Mouse (Mus musculus) gastrocnemius, postnatal 25 days (tissue): Measurements from ENCODE around the gene Ccdc60. TPM values are rescaled to one million over a fixed set of nuclear protein-coding genes. Genes with fewer than 3 reads are reported as not detected.
"Not testable (repeated sequence)": the region's sequence is repeated elsewhere in the genome, so short reads cannot be mapped to it uniquely, and the experiment has no call there.

Source experiments
- DNase-seq: peaks from one replicate; pipeline ENCODE4 v3.0.0; 2022
- total RNA-seq, 2 experiments: library from RNA; stranded (reverse); gene quantifications; 1 replicate in 1 of 2; 2 replicates in 1 of 2; pipeline ENCODE4 v1.2.3; 2021

Gene Ccdc60
- total RNA-seq, 2 experiments from 2014 or later: not detected

GRCm38 (mm10) chr5:116192693-116193092, 96.1 kb downstream of the Ccdc60 start:
- DNase-seq: no peak

DNA sequence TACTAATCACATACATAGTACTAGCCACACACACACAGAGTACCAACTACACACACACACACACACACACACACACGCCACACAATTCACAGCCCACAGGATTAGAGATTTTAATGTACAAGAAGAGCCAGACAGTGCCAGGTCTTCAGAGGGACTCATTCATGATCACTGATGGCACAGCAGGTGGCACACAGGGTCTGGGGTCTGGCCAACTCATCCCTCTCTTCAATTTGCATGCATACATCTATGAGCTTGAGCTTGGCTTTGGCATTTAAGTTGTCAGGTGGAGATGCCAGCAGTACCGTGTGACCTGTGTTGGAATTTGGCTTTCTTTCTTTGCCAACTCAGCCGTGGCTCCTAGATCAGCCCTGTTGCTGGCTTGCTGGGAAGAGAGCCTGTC, 97.2 kb downstream of the Ccdc60 start:
- DNase-seq: no peak

- peak; percentile 15 for DNase-seq
These were observed 99.0 kb downstream of the Ccdc60 start for GRCm38 (mm10) chr5:116189818-116190217.

DNA sequence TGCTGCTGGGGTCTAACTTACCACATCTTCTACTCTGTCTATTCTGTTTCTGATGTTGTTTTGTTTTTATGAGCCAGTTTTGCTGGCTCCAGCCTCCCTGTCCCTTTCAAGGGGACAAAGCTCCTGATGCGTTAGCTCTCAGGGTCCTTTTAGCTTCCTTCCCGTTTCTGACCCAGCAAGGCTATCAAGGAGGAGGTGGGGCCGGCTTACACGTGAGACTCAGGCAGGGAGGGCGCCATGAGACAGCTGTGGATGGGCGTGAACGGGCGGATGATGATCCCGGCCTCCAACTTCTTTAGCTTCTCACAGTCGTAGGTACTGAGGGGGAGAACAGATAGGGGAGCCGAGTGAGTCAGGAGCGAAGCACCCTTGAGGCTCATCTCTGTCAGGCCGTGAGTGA, 108.2 kb downstream of the Ccdc60 start:
- DNase-seq: no peak

DNA sequence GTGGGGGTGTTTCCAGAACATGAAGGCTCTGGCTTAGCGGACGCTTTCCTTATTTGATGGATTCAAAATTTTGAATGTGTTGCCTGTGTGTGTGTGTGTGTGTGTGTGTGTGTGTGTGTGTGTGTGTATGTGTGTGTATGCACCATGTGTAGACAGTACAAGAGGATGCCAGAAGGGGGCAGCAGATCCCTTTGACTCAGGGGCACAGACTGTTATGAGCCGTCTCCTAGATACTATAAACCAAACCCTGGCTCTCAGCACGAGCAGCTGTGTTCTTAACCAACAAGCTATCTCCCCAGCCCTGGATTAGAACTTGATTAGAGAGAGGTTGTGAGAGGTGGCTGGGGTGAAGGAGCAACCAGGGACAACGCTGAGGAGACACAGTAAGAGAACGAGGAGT, 117.1 kb downstream of the Ccdc60 start:
- no peak for DNase-seq

- no peak for DNase-seq
These were observed 121.8 kb downstream of the Ccdc60 start for GRCm38 (mm10) chr5:116166965-116167364.

DNA sequence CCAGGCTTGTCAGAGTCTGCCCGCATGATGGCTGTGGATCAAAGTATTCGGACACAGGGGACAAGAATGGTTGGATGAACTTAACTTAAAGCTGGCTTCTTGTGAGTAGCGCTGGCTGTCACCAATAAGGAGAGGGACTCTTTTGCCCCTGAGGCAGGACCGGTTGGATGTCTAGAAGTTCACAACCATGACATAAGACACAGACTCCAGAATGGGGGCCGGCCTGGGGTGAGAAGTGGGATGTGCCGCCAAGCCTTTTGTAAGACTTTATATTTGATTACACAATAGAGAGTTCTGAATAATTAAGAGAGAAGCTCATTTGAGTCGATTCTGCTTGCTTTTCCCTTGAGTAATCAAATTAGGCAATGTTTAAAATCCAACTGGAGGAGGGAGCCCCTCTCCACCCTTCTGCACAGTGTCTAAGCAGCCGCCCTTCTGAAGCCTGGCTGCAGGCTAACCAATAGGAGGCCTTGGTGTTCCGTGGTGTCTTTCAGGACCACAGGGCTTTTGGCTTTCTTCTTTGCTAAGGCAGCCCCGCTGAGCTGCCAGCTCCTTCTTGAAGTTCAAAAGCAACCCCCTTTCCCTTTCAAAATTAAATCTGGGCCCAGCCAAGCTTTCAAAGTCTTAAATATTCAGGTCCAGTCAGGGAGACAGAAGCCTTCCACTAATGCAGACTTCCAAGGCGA, 123.4 kb downstream of the Ccdc60 start:
- DNase-seq: no peak

DNA sequence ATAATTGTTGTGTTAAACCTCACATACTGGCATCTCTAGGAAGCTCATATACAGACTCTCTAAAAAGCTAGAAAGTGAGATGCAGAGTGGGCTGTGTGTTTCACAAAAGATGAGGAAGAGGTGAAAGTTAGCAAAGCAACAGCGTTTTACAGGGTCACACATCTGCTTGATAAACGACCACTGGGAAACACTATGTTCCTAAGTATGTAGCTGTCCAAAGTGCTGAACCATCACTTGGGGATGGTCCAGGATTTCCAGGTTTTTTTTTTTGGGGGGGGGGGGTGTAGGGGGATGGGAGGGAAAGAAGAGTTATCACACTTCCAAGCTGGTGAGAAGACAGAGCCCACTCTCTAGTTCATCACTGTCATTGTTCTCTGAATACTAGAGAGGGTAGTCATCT, 134.0 kb downstream of the Ccdc60 start:
- DNase-seq: no peak

GRCm38 (mm10) chr5:116146446-116146845, 142.3 kb downstream of the Ccdc60 start:
- DNase-seq: not testable (repeated sequence)

DNA sequence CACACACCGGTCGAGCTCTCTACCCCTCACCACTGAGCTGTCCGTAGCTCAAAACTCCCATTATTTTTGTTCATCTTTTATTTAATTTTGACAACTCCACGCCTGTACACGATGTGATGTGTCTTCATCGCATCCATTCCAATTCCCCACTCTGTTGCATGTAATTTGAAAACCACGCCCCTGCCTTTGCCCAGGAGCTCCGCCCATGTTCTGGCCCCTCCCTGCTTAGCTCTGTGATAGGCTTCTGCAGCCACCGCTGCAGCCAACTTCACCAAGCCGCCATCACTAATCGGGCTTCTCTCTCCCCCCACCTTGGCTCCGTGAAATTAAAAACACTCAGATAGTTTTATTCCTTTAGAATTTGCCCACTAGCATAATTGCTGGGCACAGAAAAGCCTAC, 144.1 kb downstream of the Ccdc60 start:
- DNase-seq: no peak

- no peak for DNase-seq
These were observed 148.1 kb downstream of the Ccdc60 start for GRCm38 (mm10) chr5:116140682-116141081.

GRCm38 (mm10) chr5:116123344-116123743, 165.4 kb downstream of the Ccdc60 start:
- peak; percentile 45 for DNase-seq

- DNase-seq: no peak
These were observed 172.2 kb downstream of the Ccdc60 start for GRCm38 (mm10) chr5:116116567-116116966.

DNA sequence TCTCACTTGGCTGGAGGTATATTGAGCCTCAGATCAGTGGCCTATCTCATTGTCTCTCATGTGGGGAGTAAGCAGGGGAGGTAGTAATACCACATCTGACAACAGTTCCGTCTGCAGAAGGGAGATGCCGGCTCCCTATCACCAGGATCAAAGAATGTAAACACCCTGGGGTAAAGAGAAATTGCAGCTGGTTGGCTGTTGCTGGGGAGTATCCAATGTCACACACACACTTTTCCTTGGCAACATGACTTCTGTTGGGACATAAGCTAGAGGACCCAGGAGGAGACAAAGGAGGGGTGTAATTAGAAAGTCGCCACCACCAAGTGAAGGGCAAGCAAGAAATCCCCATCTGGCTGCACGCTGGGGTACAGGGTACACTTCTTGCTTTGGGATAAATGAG, 172.7 kb downstream of the Ccdc60 start:
- no peak for DNase-seq

DNA sequence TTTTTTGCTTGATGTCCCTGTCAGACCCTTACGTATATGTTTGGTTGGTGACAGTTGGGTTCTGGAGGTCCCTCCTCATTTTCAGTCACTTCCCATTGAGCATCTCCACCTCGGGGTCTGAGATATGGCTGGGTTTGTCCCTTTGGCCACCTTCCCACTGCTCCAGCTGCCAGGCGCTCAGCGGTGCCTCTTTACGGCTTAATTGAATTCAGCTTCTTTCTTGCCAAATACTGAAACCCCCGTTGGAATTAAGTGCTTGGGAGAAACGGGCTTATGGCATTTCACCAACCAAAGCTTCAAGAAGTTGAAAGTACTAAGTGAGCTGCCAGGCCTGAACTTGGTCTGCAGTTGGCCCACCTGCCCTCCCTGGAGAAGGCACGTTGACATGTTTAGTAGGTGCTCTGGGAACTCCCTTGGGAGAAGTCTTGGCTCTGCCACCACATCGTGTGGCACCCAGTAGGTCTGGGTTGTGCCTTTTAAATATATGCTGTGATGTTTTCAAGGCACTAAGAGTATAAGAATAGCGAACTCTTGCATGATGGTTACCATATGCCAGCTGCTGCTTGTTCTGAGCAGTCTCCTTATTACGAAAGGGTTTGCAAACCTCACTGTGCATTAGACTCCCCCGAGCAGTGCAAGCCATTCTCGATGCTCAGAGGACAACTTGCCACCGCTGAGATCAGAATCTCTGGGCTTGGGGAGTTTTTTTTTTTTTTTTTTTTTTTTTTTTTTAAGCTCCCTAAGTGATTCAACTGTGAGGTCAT, 173.5 kb downstream of the Ccdc60 start:
- DNase-seq: no peak

DNA sequence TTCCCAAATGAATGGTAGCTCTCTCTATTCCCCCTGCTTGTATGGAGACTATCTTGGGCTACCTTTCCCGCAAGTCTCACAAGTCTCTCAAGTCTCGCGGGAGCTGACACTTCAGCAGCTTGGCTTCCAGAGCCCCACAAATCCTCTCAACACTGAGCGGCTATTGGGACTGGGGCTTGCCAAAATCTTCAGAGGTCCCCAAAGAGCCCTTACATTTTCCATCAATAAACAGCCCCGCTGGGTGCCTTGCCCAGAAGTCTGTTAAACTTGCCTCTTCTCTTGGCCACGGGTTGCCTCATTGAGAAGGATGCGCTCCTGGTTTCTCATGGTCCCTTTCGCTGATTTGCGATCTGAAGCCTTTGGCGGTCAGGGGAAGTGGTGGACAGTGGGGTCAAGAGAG, 180.1 kb downstream of the Ccdc60 start:
- no peak for DNase-seq

- DNase-seq: no peak
These were observed 204.6 kb downstream of the Ccdc60 start for GRCm38 (mm10) chr5:116084231-116084630.

DNA sequence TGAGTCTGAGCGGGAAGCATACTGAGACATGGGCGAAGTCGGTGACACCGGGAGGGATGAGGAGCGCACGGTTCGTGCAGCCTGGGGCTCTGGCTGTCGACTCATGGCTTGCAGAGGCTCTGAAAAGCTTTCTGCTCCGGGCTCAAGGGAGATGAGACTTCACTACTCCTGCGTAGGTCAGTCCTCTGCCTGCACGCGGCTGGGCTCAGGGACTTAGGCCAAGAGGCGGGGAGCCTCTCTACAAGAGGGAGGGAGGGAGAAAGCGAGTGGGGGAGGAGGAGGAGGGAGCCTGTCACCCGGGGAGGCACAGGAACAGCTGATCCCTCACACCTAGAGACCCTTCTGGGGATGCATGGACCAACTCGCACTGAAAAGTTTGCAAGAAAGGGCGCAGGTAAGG, 205.7 kb downstream of the Ccdc60 start, which contains the start of gene Tmem233:
Gene Tmem233 (minus strand): TSS at position 164 of the 400 bp plus-strand sequence.
- DNase-seq: peak; percentile 68

GRCm38 (mm10) chr5:116082241-116082900, 206.4 kb downstream of the Ccdc60 start:
- no peak for DNase-seq

DNA sequence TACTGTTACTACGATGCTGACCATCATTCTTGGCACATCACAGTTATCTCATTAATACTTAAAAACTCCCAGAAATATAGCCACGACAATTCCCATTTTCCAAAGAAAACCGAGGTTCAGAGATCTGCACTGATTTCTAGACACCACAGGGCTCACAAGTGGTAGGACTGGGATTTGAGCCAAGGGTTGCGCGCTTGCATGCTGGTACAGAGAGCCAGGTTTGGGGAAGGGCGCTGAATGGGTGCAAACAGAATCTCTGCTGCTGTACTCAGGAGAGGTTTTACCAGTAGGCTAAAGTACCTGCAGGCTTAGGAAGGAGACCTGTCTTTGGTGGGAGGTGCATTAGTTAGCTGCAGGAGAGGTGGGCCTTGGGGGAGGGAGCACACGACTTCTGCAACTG, 207.2 kb downstream of the Ccdc60 start:
- DNase-seq: peak; percentile 21

GRCm38 (mm10) chr5:116080736-116081135, 208.0 kb downstream of the Ccdc60 start:
- peak; percentile 57 for DNase-seq
